Mouse (Mus musculus): ENCODE results near the gene Grin2a.

DNA sequence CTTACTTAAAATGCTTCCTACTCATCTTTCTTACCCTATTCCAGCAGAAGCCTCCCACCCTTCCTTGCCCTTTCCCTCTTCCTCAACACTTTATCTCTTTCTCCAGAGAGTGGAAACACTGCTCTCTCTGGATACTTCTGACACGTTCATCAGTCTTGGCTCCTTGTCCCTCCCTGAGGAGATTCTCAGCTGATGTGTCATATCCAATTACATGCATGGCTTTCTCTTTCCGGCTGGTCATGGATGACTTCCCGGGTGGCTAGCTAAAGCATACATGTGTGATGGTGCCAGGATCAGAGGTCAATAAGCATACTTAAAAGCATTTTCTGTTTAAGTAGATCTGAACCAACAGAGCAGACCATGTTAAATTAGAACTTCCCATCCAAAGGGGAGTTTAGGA, 175.9 kb downstream of the Grin2a start:
- TF ChIP-seq CTCF (IDR thresholded peaks at IDR 0.05; ENCODE audit: borderline replicate concordance, control insufficient read depth, extremely low read depth, insufficient read depth, low read length, poor library complexity) = no peak
- no peak for TF ChIP-seq POLR2A (IDR thresholded peaks at IDR 0.05; ENCODE audit: control insufficient read depth, extremely low read depth, insufficient read depth, low read length, poor library complexity)
